Mouse (Mus musculus): ENCODE data around the gene Dscam.
"Not testable (repeated sequence)": the region's sequence is repeated elsewhere in the genome, so short reads cannot be mapped to it uniquely, and the experiment has no call there.

Dscam gene

DNA sequence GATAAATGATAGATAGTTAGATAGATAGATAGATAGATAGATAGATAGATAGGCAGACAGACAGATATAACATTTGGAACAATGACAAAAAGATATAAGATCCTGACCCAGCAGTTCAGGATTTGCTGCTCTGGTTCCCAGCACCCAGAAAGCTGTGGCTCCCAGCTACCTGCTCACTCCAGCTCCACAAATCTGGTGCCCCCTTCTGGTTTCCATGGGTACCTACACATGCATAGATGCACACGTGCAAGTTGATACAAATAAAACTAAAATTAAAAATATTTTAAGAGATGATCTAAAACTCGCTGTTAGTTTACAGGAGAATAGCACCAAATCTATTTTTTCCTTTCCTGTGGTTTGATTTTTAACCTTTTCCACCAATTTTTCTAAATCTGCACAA, 238.8 kb downstream of the Dscam start:
- no peak for DNase-seq

DNA sequence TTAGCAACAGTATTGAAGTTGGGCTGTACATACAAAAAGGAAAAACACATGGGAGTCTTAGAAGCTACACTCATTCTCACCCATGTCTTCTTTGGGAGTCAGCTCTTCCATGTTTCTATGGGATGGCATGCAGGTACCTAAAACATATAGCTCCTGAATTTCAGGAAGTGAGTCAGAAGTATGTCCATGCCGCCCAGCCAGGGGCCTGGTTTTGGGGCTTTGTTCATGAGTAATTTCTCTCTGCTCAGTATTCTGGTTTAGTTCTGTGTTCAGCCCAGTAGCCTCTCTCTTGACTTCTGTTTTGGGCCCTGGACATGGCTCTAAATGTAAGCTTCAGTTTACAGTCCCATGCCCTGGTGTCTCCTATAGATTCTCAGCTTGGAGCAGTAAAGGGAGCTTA, 242.5 kb downstream of the Dscam start:
- no peak for DNase-seq

DNA sequence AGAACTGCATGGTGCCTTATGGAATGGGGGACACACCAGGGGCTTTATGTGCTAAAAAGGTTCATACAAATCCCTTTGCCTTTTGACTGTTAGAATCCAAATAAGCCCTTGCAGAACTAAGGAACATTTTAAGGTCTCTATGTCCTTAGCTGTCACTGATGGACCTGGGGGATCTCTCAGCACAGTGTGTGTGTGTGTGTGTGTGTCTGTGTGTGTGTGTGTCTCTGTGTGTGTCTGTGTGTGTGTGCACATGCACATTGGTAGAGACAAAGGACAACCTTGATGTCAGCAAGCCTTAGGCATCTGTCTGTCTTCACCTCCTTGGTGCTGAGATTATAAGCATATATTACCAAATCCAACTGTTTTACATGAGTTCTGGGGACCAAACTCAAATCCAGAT, 243.1 kb downstream of the Dscam start:
- no peak for DNase-seq

DNA sequence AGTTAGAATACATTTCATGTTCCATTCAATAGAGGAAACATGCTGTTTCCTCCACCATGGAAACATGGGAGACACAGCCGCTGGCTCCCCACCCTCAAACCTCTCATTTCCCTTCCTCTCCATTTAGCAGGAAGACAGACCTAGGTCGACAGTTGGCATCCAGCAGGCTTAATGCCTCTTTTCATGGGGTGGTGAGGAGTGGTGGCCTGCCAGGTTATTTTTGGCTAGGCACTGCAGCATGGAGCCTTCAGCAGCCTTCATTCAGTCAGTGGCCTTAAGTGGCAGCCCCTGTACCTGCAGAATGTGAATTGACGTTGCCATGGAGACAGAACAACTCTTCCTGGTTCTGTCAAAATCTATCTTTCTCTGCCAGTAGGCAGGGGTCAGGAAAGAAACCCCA, 243.6 kb downstream of the Dscam start:
- no peak for DNase-seq

DNA sequence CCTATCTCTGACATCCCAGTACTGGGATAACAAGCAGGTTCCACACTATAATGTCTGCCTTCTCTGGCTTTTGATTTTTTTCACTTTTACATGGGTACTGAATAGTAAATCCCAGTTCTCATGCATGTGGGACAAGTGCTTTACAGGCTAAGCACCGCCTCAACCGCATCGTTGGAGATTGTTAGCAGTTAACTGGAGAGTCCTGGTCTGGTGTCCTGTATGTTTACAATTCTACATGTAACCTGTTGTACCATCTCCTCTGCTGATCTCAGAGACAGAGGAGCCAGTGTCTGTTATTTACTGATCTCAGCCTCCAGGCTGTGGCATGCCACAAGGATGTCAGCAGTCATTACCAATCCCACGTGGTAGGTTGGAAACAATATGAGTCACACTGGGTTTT, 246.6 kb downstream of the Dscam start:
- no peak for DNase-seq

DNA sequence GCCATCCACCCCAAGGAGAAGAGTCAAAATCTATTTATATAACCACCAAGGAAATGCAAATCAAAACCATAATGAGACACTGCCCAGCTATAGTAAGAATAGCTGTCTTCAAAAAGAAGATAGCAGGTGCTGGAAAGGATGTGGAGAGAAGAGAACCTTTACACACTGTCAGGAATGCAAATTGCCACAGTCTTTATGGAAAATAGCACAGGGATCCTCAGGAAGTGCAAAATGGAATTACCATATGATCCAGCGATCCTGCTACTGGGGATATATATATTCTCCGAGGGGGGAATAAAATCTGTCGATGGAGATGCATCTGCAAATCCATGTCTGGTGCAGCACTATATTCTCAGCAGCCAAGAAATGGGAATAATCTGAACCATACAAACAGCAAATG, 256.1 kb downstream of the Dscam start:
- no peak for DNase-seq

DNA sequence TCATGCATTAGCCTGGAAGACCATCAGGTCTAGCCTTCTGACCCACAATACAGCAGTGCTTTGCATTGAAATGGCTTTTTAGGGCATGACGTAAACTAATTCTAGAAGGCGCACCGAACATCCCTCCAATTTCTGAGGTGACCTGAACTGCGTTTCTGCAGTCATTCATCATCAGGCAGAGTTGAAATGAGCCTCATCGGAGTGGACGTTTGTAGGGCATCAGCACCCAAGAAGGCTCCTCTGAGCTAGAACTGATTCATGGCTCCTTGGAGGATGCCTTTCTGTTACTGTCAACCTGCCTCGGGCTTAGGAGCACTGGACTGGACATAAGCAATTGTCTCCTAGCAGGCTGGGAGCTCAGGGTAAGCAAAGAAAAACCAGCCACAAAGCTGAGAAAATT, 257.7 kb downstream of the Dscam start:
- no peak for DNase-seq

DNA sequence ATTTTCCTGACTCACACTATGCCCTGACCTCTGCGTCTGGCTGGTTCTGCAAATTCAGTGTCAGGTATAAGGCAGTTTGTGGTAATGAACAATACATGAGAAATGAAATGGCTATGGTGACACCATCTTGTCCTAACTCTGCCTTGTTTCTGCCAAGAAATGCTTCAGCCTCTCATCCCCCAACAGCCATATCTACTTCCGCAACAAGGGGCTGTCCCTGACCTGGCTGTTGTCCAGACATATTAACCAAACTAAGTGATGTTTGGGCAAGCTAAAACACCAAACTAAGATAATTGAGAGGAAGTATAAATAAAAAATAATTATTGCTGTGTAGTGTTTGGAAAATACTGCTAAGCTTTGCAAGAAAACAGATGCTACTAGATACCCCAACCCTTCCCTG, 258.4 kb downstream of the Dscam start:
- no peak for DNase-seq

DNA sequence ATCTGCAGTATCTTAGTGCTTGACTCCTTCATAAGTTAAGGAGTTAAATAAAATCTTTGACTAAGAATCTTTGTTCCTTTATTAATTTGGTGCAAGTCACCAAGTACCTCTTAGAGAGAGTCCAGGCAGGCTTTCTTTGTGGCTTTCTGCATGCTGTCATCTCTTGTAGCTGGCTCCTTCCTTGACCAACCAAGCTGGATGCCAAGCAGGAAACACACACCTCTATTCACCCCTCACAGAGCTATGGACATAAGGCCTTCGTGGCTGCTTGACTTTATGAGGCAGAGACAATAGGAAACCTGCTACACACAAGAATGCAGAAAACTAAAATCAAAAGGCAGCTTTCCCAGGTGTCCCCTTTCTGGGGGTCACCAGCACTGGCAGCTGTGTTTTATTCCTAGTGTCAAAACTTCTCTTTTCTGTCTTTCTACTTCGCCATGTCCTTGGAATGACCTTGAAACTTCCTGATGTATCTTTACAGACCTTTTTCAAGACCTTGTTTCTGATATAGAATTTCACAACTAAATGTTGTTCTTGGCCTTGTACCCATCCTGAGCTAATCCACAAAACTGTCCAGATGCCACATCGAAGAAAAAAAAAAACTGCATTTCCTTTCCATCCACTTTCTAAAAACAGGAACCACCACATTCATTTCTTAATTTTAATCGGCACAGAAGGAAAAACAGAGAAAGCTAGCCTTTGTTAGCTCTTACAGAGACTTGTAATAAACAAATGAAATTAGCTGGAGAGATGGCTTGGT, 260.0 kb downstream of the Dscam start:
- no peak for DNase-seq

DNA sequence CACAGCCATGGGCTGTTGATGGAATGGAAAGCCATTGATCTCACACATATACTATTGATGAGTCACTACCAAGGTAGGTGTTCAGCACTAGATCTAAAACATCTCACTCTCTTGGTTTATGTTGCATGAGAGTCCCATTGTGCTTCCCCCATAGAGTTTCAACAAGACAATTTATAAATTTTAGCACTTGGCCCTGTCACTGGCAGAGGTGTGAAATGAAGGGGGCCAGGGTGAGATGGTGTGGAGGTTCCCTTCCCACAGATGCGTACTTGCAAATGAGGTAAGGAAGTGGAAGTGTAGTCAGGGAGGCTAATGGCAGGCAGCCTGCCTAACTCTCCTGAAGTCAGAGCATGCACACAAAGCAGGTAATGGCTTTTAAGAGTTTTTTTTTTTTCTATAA, 262.7 kb downstream of the Dscam start:
- DNase-seq, result no peak

DNA sequence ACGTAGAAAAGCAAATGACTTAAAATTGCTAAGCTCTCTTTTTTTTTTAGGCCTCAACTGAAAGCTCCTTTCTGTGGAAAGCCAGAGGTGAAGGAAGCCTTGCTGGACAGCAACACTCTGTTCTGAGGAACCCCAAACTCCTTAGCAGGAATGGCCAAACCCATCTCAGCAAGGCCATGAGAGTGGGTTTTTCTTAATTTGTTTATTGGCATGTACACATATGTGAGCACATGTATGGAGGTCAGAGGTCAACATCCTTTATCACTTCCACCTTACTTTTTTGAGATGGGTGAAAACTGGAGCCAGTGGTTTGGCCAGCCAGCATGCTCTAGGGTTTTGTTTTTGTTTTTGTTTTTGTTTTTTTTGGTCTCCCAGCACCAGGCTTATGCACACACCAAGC, 263.5 kb downstream of the Dscam start:
- DNase-seq, result no peak

DNA sequence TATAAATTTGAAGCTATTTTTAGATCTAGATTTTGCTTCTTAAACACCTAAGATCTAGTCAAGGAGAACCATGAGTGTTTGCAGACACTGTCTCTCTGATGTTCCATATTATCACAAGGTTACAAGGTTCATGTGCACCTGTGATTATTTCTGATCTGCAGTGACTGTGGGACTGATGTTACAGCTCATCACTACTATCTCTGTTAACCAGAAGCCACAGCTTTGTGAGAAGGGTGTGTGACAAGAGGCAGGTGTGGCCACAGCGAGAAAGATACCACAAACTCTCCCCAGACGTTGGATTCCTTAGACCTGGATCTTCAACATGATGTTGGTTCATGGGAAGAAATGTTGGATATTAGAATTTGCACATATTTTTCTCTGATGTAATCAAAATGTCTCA, 263.9 kb downstream of the Dscam start:
- no peak for DNase-seq

DNA sequence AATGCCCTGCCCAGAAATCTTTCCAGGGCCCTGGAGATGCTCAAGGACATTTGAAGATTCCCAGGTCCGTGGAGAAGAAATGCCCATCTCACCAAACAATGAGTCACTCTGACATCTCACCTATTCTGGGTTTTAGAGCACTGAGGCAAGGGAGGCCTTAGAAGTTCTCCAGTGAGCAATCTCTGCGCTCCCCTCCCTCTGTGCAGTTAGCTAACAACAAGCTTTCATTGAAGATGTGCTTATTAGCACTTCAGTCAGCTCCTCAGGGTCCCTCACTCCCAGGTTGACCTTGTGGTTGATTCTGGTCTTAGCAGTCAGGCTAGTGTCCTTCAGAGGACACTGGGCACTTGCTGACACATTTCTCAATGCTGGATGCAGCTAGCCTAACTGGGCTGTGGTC, 265.8 kb downstream of the Dscam start:
- no peak for DNase-seq

DNA sequence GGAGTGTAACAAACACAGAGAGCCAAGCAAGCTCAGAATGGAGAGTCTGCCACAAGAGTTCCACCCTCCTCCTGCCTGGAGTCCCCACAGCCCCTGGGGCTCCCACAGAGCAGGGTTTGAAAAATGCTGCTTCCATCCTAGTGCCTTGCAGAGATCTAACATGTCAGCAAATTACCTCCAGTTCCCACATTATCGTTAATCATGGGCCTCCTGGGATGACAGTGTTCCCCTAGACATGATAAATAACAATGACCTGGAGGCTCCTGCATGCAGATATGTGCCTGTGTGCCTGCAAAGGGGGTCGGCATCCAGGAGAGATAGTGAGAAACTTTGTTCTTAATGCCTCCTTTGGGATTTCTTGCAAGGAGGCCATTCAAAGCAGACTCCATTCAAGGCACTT, 266.2 kb downstream of the Dscam start:
- no peak for DNase-seq

DNA sequence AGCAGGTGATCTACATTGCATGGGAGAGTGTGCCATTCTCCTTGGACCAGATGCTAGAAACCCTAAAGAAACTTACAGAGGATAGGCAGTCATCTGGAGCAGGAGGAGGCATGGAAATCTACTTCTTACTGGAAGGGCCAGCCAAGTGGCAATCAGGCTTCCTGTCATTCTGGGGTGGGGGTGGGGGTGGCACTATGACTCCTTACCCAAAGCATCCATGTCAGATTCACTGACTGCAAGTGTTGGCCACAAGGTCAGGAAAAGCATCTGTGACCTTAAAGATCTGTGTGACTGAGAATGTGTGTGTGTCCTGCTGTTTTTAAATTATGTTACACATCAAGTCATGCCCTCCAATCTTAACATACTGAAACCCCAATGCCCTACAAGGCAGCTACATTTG, 268.0 kb downstream of the Dscam start:
- DNase-seq, result no peak

DNA sequence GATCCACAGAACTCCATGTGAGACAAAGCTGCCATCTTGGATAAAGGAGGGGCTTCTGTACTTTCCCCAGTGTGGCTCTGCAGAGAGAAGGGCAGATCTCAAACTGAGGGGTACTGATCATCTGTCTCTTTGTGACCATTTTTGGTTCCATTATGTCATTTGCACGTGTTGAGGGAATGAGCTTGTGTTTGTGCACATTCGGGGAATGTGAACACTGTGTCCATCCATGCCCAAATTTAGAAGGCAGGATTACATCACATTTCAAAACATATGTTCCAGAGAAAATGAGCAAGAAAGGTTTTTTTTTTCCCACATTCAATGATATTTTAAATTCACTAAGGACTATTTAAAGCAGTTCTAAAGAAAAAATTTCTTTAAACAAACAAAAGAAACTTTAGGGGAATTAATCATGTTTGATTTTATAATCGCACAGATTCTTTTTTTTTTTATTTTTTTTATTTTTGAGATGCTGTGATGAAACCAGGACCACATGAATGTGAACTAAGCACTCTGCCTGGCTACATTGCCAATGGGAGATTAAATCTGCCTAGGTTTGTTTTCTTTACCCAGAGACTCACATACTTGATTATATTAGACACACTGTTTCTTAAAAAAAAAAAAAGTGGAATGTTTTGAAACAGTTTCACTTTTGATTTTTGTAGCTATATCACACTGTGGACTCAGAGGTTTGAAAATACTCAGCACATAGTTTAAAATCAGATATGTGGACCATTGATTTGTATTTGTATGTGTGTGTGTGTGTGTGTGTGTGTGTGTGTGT, 269.1 kb downstream of the Dscam start:
- no peak for DNase-seq

DNA sequence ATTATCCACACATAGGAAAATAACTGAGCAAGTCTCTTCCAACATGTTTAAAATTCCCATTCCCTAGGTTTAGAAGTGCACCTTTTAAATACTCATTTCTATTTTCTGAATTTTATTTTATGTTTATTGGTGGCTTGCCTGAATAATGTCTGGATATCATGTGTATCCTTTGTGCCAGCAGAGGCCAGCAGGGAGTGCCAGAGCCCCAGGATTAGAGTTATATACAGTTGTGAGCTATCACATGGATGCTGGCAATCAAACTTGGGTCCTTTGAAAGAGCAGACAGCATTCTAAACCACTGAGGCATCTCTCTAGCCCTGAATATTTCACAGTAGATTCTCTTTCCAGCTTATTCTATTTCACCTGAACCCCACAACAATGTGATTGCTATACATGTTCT, 271.2 kb downstream of the Dscam start:
- no peak for DNase-seq

DNA sequence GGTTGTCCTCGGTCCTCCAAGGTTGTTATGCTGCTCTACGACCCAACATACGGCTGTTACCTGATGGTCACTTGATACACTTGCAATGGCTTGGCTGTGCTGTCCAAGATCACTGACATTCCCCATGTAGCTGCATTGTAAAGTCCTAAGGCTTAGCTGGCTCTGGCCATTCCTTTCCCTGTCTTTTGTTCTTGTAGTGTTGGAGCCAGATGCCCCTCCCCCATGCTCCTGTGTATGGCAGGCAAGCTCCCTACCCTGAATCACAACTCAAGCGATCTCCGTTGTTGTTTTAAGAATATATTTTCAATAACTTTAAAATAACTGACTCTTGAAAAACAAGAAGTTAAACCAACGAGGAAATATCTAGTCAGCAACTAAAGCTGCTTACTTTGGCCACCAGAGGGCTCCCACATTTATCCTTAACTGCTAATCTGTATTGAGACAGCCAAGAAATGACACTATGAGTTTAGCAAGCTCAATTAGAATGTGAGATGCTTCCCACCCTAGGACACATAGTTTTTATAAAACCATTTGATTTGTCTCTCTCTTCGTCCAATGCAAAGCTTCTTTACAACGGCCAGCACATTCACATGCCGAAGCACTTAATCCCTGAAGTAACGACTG, 273.9 kb downstream of the Dscam start:
- DNase-seq, result no peak

DNA sequence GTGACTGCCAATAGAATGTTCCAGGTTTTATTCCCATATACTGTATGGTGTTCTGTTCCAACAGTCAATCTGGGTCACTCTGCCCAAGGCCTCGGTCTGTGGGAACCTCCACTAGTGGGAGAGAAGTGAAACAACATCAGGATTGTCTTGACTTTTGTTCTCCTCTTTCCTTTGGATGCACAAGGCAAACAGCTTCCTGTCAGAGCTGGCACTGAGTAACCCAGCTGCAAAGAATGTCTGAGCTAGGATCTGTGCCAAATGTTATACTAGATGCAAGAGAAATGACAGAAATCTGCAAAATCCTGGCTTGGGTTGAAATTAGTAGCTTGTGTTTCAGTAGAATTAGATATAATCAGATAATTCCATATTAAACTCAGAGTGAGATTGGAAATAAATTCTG, 282.5 kb downstream of the Dscam start:
- no peak for DNase-seq

DNA sequence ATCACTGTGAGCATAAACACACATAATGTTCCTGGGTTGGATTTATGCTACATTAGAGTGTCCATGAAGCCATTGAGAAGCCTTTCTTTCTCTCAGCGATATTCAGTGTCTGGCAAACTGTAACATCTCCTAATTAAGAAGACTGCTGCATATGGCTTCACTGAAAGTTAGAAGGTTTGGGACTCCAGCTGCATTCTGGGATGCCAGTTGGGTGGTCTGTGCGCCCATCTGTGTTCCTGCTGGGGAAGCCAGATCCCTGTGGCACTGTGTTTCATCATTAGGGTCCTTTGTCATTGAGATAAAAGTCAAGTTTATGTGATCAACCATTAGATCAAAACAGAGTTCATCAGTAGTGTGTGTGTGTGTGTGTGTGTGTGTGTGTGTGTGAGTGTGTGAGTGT, 284.7 kb downstream of the Dscam start:
- no peak for DNase-seq

DNA sequence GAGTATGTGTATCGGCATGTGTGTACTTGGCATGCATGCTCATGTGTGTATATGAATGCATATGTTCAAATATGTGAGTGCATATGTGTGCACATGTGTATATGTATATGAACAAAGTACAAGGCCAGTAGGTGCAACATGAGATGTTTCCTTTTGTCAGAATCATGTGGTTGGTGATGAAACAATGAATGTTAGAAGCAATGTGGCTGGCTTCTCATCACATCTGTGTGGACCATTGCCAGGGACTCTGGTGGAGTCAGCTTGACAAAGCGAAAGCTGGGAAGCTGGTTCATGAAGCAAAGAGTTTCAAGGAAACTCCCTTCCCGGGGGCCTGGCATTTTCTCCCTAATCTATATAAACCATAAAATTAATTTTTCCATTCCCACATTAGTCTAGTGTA, 286.0 kb downstream of the Dscam start:
- DNase-seq, result not testable (repeated sequence)

DNA sequence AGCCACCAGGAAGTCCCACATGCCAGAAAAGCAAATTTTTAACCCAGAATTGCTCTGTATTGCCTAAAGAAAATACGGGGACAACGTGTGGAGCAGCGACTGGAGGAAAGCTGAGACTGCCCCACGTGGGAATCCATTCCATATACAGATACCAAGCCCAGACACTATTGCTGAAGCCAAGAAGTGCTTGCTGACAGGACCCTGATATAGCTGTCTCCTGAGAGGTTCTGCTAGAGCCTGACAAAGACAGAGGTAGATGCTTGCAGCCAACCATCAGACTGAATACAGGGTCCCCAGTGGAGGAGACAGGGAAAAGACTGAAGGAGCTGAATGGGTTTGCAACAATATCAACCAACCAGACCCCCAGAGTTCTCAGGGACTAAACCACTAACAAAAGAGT, 293.3 kb downstream of the Dscam start:
- DNase-seq, result no peak

DNA sequence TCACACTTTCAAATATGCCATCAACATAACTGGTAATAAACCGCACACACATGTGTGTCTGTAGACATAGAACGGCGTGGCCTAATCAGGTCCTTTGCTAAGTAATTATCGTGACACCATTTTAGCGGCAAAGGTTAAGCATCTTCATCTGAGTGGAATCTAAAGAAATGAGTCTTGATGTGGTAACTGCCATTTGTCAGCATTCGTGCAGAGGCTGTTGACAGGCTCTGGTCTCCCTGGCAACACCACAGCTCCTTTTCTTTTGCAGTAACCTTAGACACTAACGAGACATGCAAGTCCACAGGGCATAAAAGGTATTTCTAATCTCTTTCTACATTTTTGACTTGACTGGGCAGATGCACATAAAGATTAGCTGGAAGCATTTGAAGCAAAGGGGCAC, 297.8 kb downstream of the Dscam start:
- DNase-seq, result no peak

DNA sequence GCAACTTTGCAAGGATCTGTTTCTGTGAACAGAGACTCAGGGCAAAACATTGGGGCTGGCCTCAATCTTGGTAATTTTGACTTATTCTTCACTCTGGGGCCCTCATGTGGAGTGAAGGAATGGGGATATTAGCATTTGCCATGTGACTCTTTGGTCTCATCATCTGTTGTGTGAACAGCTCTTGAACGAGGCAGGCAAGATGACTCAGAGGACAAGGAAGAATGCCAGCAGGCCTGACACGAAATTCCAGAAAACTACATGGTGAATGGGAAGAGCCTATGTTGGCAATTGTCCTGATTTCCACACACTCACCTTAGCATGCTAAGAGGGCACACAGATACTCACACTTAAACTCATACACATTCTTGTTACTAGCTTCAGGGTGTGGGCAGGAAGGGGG, 313.0 kb downstream of the Dscam start:
- DNase-seq, result no peak

All from right cerebral cortex, postnatal 25 days (tissue).